Mouse (Mus musculus) heart, adult 9 months (tissue): ENCODE measurements at regions not wholly inside any gene's neighbourhood (a gene's known extent, or its start where the extent isn't known, plus 50 kb on each side); places are given as distances from the start of the nearest gene placed in this dataset.
"Not testable (repeated sequence)": the region's sequence is repeated elsewhere in the genome, so short reads cannot be mapped to it uniquely, and the experiment has no call there.

ENCODE experiments used
- DNase-seq, 2 experiments: peaks; one replicate each; pipeline ENCODE4 v3.0.0; 2022; ENCODE audit warnings: low spot score in 2 of 2

DNA sequence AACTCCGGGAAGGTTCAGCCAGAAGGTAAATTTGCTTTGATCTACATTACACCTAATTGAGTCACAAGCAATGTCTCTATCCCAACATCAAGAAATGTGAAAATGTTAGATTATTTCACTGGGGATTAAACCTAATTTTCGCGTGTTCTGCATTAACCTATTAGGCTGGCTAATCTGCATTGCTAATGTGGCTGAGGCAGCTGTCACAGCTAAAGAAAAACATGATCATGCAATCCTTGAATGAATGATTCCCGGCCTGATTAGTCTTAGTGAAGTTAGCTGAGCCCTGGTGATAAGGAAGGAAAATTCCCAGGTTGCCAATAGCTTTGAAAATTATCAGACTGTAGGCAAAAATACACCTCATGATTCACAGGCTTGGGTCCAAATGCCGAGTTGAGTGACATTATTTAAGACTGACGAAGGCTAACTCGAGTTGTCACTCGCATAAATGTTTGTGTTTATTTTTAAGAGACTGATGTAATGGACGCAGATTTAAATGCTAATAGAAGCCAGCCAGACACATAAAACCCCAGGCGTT lies 131.5 kb upstream of the Kiz start:
- no peak for DNase-seq

DNA sequence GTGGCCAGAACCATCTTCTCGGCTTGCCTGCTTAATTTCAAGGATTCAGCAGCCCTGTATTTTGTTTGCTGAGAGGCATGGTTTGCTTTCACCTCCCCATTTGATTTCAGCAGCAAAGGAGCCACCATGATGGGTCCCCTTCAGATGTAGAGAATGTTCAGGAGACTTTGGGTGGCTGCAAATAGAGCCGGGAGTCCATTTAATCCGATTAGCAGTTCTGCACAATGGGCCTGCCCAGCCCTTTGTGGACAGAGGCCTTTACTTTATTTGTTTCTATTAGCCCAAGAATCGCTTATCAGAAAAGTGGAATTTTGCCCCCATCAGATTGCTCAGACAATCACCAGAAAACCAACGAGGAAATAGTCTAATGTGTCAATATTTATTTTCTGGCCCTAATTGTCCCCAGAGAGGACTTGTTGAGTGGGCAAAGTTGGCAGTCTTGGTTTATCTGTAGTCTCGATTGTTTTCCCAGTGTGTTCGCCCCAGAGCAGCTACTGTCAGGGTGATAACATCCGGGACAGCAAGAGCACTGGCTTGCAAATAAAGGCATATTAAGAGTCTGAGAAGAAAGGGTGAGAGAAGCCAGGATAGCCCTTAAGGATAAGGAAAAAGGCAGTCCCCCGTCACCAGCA lies 130.6 kb upstream of the Kiz start:
- no peak for DNase-seq

DNA sequence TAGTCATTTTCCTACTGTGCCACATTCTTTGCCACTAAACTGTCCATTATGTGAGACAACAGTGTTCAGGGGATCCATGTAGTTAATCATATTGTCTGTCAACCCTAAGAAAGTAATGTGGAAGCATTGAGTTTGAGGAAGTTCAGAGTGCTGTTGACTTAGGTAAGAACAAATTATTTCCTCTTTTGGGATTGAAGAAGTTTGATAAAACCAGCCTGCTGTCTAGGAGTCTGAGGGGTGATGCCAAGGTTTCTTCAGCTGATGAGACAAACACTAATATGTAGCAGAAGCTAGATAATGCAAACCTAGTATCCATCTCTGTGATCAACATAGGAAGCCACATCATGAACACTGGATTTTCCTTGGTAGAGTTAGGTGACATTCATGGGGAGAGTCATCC lies 127.0 kb upstream of the Kiz start:
- DNase-seq = no peak

DNA sequence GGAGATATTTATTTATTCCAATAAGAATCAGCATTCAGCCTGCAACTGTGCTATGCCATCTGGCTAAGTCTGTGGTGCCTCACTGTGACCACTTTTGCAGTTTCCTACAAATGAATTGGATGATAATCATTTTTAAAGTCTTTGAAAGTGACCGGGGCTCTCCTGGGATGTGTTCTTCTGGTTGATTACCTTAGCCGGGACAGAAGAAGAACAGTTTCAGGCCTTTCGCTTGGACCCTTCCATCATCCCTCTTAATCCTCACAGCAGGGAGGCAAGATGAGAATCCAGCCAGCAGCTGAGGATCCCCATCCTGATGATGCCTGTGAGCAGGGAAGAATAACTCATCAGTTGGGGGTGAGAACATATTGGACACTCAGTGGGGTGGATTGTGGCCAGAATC lies 124.6 kb upstream of the Kiz start:
- DNase-seq = no peak

DNA sequence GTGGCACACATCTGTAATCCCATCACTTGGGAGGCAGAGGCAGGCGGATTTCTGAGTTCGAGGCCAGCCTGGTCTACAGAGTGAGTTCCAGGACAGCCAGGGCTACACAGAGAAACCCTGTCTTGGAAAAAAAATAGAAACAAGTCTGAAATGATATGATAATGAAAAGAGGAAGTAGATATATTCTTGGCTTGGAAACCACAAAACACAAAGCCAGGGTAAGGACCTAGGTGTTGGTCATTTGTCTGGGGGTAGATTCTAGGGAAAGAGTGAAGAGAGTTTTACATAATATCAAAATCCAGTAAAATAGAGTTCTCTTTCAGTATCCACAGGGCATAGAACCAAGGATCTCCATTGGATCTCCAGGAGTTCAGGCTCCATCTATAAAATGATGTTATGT lies 122.8 kb upstream of the Kiz start:
- DNase-seq = not testable (repeated sequence)

DNA sequence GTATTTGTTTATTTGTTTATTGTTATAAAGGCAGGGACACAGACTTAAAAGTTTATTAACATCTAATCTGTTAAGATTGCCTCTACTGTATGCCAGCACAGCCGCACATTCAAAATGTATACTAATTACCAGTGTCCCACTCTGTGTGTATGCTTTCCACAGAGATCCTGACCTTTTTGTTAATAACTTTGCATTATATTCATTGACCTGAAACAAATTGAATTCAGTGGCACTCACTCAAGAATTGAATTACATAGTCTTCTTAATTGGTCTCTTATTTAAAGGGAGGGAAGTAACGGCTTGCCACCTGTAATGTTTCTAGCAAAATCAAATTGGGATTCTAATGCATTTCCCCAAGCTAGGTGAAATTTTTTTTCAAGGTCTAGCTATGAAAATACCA lies 111.3 kb upstream of the Kiz start:
- DNase-seq = no peak

DNA sequence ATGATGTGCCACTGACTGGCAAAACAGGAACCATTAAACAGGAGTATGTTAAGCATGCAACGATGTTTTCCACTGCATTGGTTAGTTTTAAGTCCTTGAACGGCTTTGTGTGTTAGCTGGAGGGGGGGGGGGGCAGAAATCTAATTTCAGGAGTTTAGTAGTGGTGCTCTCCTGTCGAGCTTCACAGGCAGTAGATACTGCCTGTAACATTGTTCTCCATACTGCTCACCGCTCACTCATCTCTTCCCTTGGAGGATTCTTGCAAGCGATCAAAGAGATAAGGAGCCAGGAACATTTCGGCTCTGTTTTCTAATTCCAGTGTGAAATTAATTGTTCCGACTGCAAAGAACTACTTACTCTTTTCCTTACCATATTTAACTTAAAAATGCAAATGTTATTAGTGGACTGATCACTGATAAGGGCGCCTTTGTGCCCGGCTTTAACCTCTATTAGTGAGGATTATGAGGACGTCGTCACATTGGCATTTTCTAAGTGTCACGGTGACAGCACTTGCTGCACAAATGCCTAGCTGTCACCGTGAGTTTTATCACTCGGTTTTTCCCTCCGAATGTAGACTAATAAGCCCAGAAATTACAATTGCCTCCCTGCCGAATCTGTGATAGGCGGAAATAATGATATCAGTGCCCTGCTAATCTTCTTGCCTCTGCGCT lies 110.5 kb upstream of the Kiz start:
- DNase-seq = no peak

DNA sequence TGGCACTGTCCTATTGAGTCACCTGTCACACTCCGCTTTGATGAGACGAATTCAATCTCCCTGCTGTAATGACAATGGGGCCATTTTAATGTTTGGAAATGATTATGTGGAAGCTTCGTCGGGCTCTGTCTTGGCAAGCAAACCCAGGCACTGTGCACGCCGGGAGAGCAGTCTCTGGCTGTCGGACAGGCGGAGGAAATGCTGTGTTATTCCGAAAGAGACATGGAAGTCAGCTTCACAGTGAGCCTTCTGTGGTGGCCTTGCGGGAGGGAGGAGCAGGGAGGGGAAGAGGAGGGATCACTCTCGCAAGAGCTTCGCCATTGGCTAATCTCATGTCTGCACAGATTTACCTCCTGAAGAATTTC lies 110.0 kb upstream of the Kiz start:
- DNase-seq = no peak

DNA sequence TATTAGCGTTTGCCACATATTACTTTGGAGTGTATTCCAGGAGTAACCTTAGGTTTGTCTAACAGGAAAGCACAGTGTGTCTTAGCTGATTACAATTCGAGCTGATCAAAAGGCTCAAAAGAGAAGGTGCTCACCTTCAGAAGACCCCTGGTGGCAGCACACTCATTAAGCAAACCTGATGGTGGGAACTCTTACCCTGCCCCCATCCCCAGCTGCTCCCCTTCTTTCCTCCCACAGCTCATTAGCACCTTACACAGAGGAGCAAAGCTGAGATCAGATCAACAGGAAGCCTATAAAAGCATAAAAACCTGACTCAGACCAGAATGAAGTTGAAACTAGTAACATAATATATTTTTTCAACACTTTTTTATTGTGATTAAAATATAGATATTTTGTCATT lies 101.7 kb upstream of the Kiz start:
- no peak for DNase-seq

DNA sequence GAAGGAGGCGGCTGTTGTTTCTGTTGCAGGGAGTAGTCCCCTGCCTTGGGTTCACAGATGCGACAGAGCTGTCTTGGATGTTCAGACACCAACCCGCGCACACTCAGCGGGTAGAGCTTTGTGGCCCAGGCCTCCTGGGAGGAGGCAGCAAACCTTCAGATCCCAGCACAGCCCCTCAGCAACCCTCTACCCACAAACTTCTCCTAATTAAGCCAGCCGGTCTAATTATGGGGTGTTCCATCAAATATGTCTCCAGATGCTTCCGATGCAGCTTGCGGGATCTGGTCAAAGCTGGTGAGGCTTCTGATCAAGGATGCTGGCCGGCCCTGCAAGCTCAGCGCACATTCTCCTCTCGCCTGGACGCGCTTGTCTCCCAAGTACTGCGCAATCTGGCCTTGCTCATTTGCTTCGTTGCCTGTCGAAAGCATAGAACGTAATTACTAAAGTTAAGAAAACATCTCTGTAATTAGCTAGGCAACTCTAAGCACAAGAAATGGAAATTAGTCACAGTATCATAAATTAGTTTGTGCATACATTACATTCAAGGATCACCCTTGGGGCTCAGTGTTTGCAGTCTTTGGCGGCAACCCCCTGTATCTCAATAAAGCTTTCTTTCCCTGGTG lies 92.0 kb upstream of the Kiz start:
- no peak for DNase-seq

DNA sequence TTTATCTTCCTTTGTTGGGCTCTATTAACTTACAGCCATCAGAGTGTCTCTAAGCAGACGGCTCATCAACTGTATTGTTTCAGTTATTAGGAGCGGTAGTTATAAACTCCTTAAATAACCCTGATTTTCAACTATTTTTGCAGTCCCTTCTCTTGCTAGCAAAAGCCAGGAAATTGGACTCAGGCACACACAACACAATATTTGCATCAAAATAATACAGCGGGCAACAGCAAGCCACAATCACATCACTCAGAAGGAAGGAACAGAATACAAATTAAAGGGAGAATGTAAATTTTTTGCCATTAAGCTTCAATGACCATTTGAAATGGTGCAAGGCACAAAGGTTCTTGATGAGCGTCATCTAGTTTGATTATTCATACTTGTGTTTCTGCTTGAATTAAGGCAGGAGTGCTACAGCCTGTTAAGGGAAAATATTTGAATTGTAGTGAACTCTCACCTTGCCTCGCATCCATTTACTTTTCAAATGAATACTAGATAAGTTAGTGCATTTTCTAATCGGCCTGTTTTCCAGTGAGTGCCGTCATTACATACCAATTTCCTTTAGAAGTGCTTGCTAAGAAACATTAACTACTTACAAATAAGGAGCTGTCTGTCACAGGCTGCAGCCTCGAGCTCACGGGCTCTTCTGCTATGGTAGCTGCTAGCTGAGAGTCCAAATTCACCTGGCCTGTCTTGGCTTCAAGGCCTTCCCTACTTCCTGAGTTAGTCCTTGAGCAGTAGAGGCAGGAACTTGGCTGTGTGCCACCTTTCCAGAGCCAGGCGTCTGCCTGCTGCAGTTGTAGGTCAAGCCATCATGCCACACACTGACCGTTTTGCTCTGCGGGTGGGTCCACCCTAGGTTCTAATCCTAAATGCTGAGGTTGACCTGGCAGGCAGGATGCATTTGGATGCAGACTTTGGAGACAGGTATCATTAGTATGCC lies 91.1 kb upstream of the Kiz start:
- DNase-seq = no peak

DNA sequence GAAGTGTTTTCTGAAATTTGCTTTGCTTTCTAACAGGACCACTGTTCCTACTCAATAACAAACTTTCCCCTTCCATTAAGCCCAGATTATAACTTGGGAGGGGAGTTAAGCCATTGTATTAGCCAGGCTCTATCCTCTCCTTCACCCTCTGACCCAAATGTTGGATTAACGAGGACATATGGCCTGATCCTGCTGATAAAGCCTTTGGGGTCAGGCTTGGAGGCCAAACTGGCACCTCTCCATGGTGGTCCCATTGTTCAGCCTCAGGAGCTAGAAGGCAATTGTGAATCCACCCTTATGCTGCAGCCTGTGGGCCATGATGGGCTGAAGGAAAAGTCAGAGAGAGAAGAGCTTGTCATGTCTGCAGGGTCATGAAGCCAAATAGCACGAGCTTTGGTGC lies 80.8 kb upstream of the Kiz start:
- DNase-seq = no peak

DNA sequence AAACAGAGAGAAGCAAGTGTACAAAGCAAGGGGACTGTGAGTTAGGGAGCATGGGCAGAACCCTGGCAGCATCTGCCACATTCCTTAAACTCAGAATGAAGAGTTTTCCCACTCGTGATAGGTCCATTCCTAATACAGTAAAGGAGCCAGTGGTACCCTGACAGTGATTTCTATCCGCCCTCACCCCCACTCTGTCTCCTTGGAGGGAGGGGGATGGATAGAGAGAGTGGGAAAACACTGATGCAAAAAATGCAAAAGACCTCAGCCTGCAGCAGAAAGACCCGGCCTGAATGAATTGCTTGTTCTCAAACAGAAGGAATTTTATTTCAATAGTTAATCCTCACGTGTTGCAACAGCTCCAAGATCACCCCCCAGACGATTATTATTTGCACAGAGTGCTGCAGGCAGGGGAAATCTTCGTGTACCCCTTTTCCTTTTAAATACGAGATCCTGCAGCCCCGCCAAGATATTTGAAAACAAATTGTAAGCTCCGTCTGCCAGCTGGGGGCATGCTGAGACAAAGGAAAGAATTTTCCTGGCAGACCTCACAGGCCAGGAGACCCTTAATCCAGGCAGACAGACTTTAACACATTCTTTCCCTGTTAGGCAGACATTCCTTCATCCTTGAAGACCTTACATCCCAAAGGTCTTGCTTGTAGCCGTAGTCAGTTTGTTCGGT lies 68.4 kb upstream of the Kiz start:
- DNase-seq = no peak

DNA sequence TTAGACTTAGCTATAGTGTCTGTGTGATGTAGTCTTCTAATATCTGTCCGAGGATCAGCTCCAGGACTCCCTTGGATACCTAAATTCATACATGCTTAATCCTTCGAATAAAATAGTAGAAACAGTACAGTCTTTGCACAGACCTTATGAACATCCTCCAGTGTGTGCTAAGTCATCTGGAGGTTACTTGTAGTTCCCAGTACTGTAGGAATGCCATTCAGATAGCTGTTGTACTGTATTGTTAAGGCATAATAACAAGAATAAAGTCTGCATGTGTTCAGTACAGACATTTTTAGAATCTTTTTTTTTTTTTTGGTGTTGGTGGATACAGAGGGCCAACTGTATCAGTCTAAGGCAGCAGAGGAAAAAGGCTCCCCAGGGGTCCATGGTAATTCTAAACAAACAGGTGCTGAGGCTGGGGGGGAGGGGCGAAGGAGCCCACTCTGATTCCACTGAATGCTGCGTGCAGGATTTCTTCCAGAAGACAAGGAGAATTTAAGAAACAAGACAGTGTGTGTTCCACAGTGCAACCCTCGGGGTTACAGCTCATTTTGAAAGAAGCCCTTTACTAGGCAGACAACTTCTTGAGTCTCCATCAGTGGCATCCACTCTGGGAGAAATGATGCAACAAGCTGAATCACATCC lies 67.7 kb upstream of the Kiz start:
- DNase-seq = no peak

DNA sequence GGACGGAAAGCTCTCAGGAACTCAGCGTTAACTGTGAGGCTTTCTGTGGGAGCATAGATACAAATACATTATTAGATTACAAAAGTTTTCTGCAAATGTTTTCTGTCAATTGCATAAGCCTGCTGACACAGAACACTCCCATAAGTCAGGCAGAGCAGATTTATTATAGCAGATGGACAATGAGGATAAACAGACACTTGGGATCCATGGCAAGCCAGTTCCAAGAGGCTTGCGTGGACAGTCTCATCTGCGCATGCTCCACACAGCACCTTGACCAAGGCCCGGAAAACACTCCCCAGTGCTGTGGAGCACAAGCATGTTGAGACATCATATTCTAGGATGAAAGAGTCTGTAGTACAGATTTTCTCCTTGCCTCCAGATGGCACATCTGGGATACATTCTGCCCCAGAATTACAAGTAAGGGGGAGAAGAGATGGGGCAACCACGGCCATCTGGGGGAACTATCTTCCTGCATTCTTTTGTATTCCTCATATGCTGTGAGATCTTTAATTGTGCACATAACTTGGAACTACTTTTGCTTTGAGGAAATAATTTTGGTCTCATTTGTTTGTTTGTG lies 62.7 kb upstream of the Kiz start:
- no peak for DNase-seq

DNA sequence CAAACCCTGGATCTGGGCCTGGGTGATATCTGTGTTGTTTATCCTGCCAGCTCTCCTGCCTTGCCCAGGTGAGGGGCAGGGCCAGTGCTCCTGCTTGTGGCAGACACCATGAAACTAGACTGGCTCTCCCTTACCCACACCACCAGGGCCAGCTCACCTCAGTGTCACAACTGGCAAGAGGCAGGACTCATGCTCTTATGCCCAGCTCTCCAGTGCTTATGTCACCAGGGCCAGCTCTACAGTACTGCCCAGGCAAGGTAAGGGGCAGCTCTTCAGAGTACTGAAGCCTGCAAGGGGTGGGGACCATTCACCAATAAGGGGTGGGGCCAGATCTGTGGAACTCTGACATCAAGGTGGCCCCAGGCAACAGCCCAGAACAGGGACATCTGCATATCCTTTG lies 52.7 kb upstream of the Kiz start:
- no peak for DNase-seq
